Mouse (Mus musculus) intestine, postnatal 0 days (tissue): ENCODE results near the gene Cmas. TPM values are rescaled to one million over a fixed set of nuclear protein-coding genes. Genes with fewer than 3 reads are reported as not detected.
A peak's percentile ranks its signal among the peaks of the same experiment; 100 is the strongest.

ENCODE experiments used
- ATAC-seq: fragments of 200-750 bp; cut with Nextera tagmentation; 2 replicates; pipeline ENCODE4 v1.8.0; 2017; ENCODE audit warnings: mild to moderate bottlenecking, moderate TSS enrichment, moderate library complexity
- H3K27ac ChIP-seq: fragments of 300-500 bp; sonication (generic); 2 replicates; pipeline ENCODE4 v1.5.1; 2014; ENCODE audit warnings: mild to moderate bottlenecking, low read depth, low read length, moderate library complexity
- H3K27me3 ChIP-seq: fragments of 300-500 bp; sonication (generic); replicated peaks from 2 replicates; pipeline ENCODE4 v1.6.1; 2014; ENCODE audit warnings: low read length, mixed read lengths; ENCODE audit not compliant: control insufficient read depth, insufficient read depth
- H3K36me3 ChIP-seq: fragments of 300-500 bp; sonication (generic); 2 replicates; pipeline ENCODE4 v1.6.1; 2014; ENCODE audit warnings: mild to moderate bottlenecking, moderate library complexity; ENCODE audit not compliant: control insufficient read depth, insufficient read depth
- H3K4me1 ChIP-seq: fragments of 300-500 bp; sonication (generic); replicated peaks from 2 replicates; pipeline ENCODE4 v1.6.1; 2014; ENCODE audit warnings: antibody characterized with exemption, low read length, mixed read lengths; ENCODE audit not compliant: control insufficient read depth, insufficient read depth
- H3K4me2 ChIP-seq: fragments of 300-500 bp; sonication (generic); replicated peaks from 2 replicates; pipeline ENCODE4 v1.6.1; 2014; ENCODE audit warnings: low read depth, mild to moderate bottlenecking, moderate library complexity
- H3K4me3 ChIP-seq: fragments of 300-500 bp; sonication (generic); 2 replicates; pipeline ENCODE4 v1.5.1; 2014; ENCODE audit warnings: low read depth, low read length
- H3K9ac ChIP-seq: fragments of 300-500 bp; sonication (generic); 2 replicates; pipeline ENCODE4 v1.6.1; 2014; ENCODE audit warnings: mild to moderate bottlenecking, low read depth, low read length
- H3K9me3 ChIP-seq: fragments of 300-500 bp; sonication (generic); 2 replicates; pipeline ENCODE4 v1.6.1; 2016; ENCODE audit warnings: mixed run types; ENCODE audit not compliant: control insufficient read depth
- CTCF ChIP-seq: sonication (generic); IDR thresholded peaks from 2 replicates; pipeline ENCODE4 v1.5.1; 2016; ENCODE audit warnings: low read depth, mild to moderate bottlenecking, control low read depth, antibody characterized with exemption, moderate library complexity
- WGBS: fragments of 180-500 bp; shearing (Covaris S2); extraction: QIAGEN DNeasy Blood & Tissue Kit; methylation state at CpG from one replicate; pipeline ENCODE4 v1.1.7; 2014; 5-methylcytosine and 5-hydroxymethylcytosine counted together
- polyA plus RNA-seq: library from polyadenylated mRNA; unstranded; fragments of >200 nt; fragmentation: Nextera tagmentation; extraction: Ambion mirVana; gene quantifications from 2 replicates; pipeline ENCODE4 v1.2.1, GENCODE M21; 2015

Cmas gene
- polyA plus RNA-seq, 1 experiment from 2014 or later, result 130 TPM

GRCm38 (mm10) chr6:142773566-142773965 is 17.1 kb downstream of the Cmas start:
- H3K4me2 ChIP-seq, result no peak overlapping the region
- no peaks in the 10 kb centered on the region for H3K9me3 ChIP-seq
- ATAC-seq, result 0 out of 2 replicates have a peak, but pooled peaks have one; percentile 25
- 92% methylated on average over 5 of the region's 5 CpGs for WGBS
- no peak overlapping the region for H3K27ac ChIP-seq
- peaks cover 72% of the 10 kb centered on the region for H3K36me3 ChIP-seq
- H3K9ac ChIP-seq, result no peak overlapping the region
- H3K4me1 ChIP-seq, result no peaks in the 10 kb centered on the region
- TF ChIP-seq CTCF, result peak; percentile 57
- no peak overlapping the region for H3K4me3 ChIP-seq
- H3K27me3 ChIP-seq, result no peaks in the 10 kb centered on the region

GRCm38 (mm10) chr6:142776935-142777334 is 20.4 kb downstream of the Cmas start:
- WGBS, result 76% methylated on average over 4 of the region's 4 CpGs
- no peaks in the 10 kb centered on the region for H3K27me3 ChIP-seq
- H3K36me3 ChIP-seq, result peaks cover 42% of the 10 kb centered on the region
- H3K9me3 ChIP-seq, result no peaks in the 10 kb centered on the region
- H3K4me3 ChIP-seq, result no peak overlapping the region
- no peak overlapping the region for H3K4me2 ChIP-seq
- H3K27ac ChIP-seq, result no peak overlapping the region
- H3K4me1 ChIP-seq, result no peaks in the 10 kb centered on the region
- H3K9ac ChIP-seq, result no peak overlapping the region
- ATAC-seq, result no peak
- no peak for TF ChIP-seq CTCF

- Histone ChIP-seq H3K4me3 (no peak overlapping the region), H3K27ac (no peak overlapping the region), H3K9me3 (no peaks in the 10 kb centered on the region), H3K36me3 (peaks cover 20% of the 10 kb centered on the region), H3K4me1 (no peaks in the 10 kb centered on the region), H3K4me2 (no peak overlapping the region), H3K9ac (no peak overlapping the region), H3K27me3 (no peaks in the 10 kb centered on the region)
- WGBS, result 43% methylated on average over 11 of the region's 11 CpGs
- ATAC-seq, result 0 out of 2 replicates have a peak, but pooled peaks have one; percentile 50
- TF ChIP-seq CTCF, result peak; percentile 77
Measured at GRCm38 (mm10) chr6:142779045-142779811, 22.7 kb downstream of the Cmas start.

- no peaks in the 10 kb centered on the region for H3K9me3 ChIP-seq
- WGBS, result 77% methylated on average over 14 of the region's 14 CpGs
- no peaks in the 10 kb centered on the region for H3K4me1 ChIP-seq
- H3K27ac ChIP-seq, result no peak overlapping the region
- H3K4me2 ChIP-seq, result no peak overlapping the region
- H3K4me3 ChIP-seq, result no peak overlapping the region
- no peak for TF ChIP-seq CTCF
- no peaks in the 10 kb centered on the region for H3K27me3 ChIP-seq
- H3K9ac ChIP-seq, result no peak overlapping the region
- H3K36me3 ChIP-seq, result peaks cover 13% of the 10 kb centered on the region
- ATAC-seq, result no peak
Measured at GRCm38 (mm10) chr6:142779812-142780573, 23.5 kb downstream of the Cmas start.

GRCm38 (mm10) chr6:142780574-142781033 is 24.1 kb downstream of the Cmas start:
- no peaks in the 10 kb centered on the region for H3K9me3 ChIP-seq
- TF ChIP-seq CTCF, result no peak
- 85% methylated on average over 4 of the region's 4 CpGs for WGBS
- H3K4me2 ChIP-seq, result no peak overlapping the region
- H3K4me3 ChIP-seq, result no peak overlapping the region
- peaks cover 7% of the 10 kb centered on the region; the same call in 1 of the 2 replicates for H3K36me3 ChIP-seq
- ATAC-seq, result no peak
- no peak overlapping the region for H3K27ac ChIP-seq
- no peak overlapping the region for H3K9ac ChIP-seq
- H3K4me1 ChIP-seq, result no peaks in the 10 kb centered on the region
- no peaks in the 10 kb centered on the region for H3K27me3 ChIP-seq

- Histone ChIP-seq H3K9me3 (no peaks in the 10 kb centered on the region), H3K27ac (no peak overlapping the region), H3K9ac (no peak overlapping the region), H3K4me1 (no peaks in the 10 kb centered on the region), H3K4me2 (no peak overlapping the region), H3K4me3 (no peak overlapping the region), H3K36me3 (0 out of 2 replicates have a peak, but pooled peaks cover under 1% of the 10 kb centered on the region), H3K27me3 (no peaks in the 10 kb centered on the region)
- ATAC-seq, result no peak
- TF ChIP-seq CTCF, result no peak
- 75% methylated on average over 7 of the region's 7 CpGs for WGBS
Measured at GRCm38 (mm10) chr6:142781286-142781685, 24.8 kb downstream of the Cmas start.
